Mouse (Mus musculus): ENCODE results near the gene Slc25a34.

DNA sequence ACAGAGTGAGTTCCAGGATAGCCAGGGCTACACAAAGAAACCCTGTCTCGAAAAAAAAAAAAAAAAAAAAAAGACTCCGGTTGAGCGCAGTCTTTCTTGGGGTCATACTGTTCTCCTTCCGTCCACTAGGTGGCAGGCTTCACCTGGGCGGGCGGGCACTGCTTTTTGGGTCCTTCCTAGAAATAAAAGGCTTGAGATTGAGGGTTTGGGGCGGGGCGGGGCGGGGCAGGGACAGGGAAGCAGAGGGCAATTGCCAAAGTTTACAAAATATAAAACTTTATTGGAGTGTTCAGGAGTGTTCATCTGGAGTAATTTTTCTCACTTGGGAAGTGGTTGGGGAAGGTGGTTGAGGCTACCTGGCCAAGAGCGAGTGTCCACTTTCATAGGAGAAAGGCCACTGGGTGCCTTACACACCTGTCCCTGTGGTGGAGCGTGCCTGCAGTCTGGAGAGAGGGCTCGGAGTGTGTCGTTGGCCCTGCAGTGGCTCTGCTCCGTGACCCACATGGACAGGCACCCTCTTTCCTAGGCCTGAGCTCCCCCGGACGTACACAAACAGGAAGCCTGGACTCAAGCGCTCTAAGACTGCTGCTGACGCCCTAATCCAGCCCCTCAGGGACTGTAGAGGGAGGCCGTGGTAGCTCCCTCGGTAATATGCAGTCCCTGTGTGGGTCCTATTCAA, 4.9 kb downstream of the Slc25a34 start, which contains the start of gene Tmem82:
- TF ChIP-seq POLR2A (IDR thresholded peaks at IDR 0.05; ENCODE audit: borderline replicate concordance, insufficient read depth, low read length) (no peak), CTCF (IDR thresholded peaks at IDR 0.05; ENCODE audit: borderline replicate concordance, insufficient read depth, low read depth, low read length) (peak; percentile 69)

Measured in cerebellum, adult 2 months (tissue).